Mouse (Mus musculus) heart, embryonic 13.5 days (tissue): ENCODE measurements around the gene Ednrb. TPM values are rescaled to one million over a fixed set of nuclear protein-coding genes. Genes with fewer than 3 reads are reported as not detected.
A peak's percentile ranks its signal among the peaks of the same experiment; 100 is the strongest.

Source experiments
- ATAC-seq: fragments of 200-750 bp; cut with Nextera tagmentation; 2 replicates; pipeline ENCODE4 v1.8.0; 2017; ENCODE audit warnings: moderate TSS enrichment; ENCODE audit not compliant: insufficient number of reproducible peaks, low FRiP score, low TSS enrichment; ENCODE audit errors: extremely low read depth
- H3K27ac ChIP-seq: fragments of 300-500 bp; sonication (generic); replicated peaks from 2 replicates; pipeline ENCODE4 v1.5.1; 2015; ENCODE audit warnings: moderate library complexity, mild to moderate bottlenecking, inconsistent platforms
- H3K27me3 ChIP-seq: fragments of 300-500 bp; sonication (generic); replicated peaks from 2 replicates; pipeline ENCODE4 v1.6.1; 2015; ENCODE audit warnings: mild to moderate bottlenecking, inconsistent platforms
- H3K36me3 ChIP-seq: fragments of 300-500 bp; sonication (generic); 2 replicates; pipeline ENCODE4 v1.6.1; 2015; ENCODE audit warnings: mild to moderate bottlenecking, inconsistent platforms
- H3K4me1 ChIP-seq: fragments of 300-500 bp; sonication (generic); 2 replicates; pipeline ENCODE4 v1.6.1; 2015; ENCODE audit warnings: inconsistent platforms
- H3K4me2 ChIP-seq: fragments of 300-500 bp; sonication (generic); 2 replicates; pipeline ENCODE4 v1.6.1; 2015; ENCODE audit warnings: inconsistent platforms, mild to moderate bottlenecking, moderate library complexity
- H3K4me3 ChIP-seq: fragments of 300-500 bp; sonication (generic); 2 replicates; pipeline ENCODE4 v1.5.1; 2015; ENCODE audit warnings: moderate library complexity, mild to moderate bottlenecking, inconsistent platforms
- H3K9ac ChIP-seq: fragments of 300-500 bp; sonication (generic); 2 replicates; pipeline ENCODE4 v1.6.1; 2015; ENCODE audit warnings: inconsistent platforms, mild to moderate bottlenecking, moderate library complexity
- H3K9me3 ChIP-seq: fragments of 300-500 bp; sonication (generic); 2 replicates; pipeline ENCODE4 v1.6.1; 2016; ENCODE audit warnings: inconsistent platforms
- WGBS: fragments of 180-500 bp; shearing (Covaris S2); methylation state at CpG from one replicate; pipeline ENCODE4 v1.1.7; 2015; ENCODE audit warnings: mixed read lengths; 5-methylcytosine and 5-hydroxymethylcytosine counted together
- polyA plus RNA-seq: library from polyadenylated mRNA; unstranded; fragments of >200 nt; fragmentation: Nextera tagmentation; extraction: Ambion mirVana; gene quantifications from 2 replicates; pipeline ENCODE4 v1.2.1, GENCODE M21; 2015

The Ednrb gene
- polyA plus RNA-seq, 1 experiment from 2014 or later = 102 TPM

DNA sequence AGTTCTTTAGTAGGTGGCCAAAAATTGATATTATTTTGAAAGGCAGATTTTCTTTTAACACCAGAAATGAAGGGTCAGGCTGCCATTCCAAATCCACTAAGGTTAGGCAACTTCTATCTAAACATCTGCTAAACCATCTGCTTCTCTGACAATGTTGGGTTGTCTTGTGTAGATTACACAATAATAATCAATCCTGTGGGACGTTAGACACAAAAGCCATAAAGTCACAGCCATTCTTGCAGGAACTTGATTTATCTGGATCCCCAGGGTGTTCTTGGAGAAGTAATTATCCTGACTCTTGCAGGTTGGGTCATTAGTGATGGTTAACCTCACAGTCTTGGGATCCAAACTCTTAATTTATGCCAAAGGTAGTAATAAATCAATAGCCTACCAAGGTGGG is 21.6 kb downstream of the Ednrb start:
- 67% methylated on average over 1 of the region's 1 CpGs for WGBS
- ATAC-seq = no peak

DNA sequence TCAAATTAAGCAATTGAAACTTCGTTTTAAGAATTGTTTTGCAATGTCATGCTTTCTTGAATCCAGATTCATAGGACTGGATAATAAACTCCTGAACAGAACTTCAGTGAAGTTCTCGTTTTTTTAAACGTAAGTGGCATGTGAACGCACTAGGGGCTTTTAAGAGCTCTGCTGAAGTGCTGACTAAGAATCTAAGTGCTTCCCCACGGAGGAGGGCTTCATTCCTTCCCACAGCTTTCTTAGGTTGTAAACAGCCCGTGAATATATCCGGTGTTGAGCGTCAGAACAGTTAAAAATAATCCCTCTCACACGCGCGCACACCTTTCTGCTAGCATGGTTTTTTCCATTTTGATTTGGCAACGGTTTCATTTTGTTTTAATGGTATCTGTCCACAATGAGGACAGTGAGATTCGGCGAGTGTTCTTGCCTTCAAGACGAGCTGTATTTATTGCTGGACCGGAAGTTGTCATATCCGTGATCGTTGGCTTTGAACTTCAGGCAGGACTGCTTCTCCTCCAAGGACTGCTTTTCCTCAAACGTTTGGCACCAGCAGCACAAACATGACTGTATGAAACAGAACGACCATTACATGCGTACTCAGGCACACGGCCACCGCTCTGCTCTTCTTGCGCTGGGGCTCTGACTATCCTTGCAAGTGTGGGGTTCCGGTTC is 27.4 kb downstream of the Ednrb start:
- H3K27ac ChIP-seq = peak overlapping the region; percentile 39
- no peak overlapping the region for H3K4me3 ChIP-seq
- H3K9ac ChIP-seq = 0 out of 2 replicates have a peak overlapping the region, but pooled peaks have one; percentile 14
- WGBS = 63% methylated on average over 25 of the region's 25 CpGs
- peaks cover 15% of the 10 kb centered on the region; the same call in 1 of the 2 replicates for H3K4me1 ChIP-seq
- no peaks in the 10 kb centered on the region for H3K27me3 ChIP-seq
- H3K36me3 ChIP-seq = 0 out of 2 replicates have a peak, but pooled peaks cover 10% of the 10 kb centered on the region
- ATAC-seq = no peak
- H3K9me3 ChIP-seq = no peaks in the 10 kb centered on the region
- H3K4me2 ChIP-seq = peak overlapping the region; percentile 40

More for the DNA sequence above, 21.6 kb downstream of the Ednrb start:
- H3K9ac ChIP-seq = no peak overlapping the region
- H3K4me3 ChIP-seq = no peak overlapping the region
- no peak overlapping the region for H3K4me2 ChIP-seq
- 0 out of 2 replicates have a peak, but pooled peaks cover 14% of the 10 kb centered on the region for H3K36me3 ChIP-seq
- no peaks in the 10 kb centered on the region for H3K27me3 ChIP-seq
- no peak overlapping the region for H3K27ac ChIP-seq
- no peaks in the 10 kb centered on the region for H3K9me3 ChIP-seq
- no peaks in the 10 kb centered on the region for H3K4me1 ChIP-seq

DNA sequence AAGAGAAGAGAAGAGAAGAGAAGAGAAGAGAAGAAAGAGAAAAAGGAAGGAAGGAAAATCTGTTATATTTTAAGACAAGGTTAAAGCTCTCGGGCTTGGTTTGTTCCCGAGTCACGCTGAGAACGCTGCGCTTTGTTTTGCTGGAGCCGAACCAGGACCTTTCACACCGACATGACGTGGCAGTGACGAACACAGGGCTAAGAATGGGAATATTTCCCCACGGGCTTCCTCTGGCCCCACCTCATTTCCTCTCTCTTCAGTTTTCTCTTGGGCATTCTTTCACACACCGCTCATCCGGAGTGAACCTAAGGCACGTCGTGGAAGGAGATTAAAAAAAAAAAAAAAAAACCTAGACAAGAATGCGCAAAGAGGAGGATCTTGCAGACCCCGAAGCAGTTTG is 28.7 kb downstream of the Ednrb start:
- Histone ChIP-seq H3K27ac (peak overlapping the region; percentile 54; the same call in 1 of the 2 replicates), H3K27me3 (no peaks in the 10 kb centered on the region), H3K4me1 (peaks cover 15% of the 10 kb centered on the region; the same call in 1 of the 2 replicates), H3K36me3 (0 out of 2 replicates have a peak, but pooled peaks cover 3% of the 10 kb centered on the region), H3K9me3 (no peaks in the 10 kb centered on the region), H3K4me3 (no peak overlapping the region), H3K9ac (no peak overlapping the region), H3K4me2 (peak overlapping the region; percentile 27; the same call in 1 of the 2 replicates)
- ATAC-seq = no peak
- 52% methylated on average over 16 of the region's 16 CpGs for WGBS

DNA sequence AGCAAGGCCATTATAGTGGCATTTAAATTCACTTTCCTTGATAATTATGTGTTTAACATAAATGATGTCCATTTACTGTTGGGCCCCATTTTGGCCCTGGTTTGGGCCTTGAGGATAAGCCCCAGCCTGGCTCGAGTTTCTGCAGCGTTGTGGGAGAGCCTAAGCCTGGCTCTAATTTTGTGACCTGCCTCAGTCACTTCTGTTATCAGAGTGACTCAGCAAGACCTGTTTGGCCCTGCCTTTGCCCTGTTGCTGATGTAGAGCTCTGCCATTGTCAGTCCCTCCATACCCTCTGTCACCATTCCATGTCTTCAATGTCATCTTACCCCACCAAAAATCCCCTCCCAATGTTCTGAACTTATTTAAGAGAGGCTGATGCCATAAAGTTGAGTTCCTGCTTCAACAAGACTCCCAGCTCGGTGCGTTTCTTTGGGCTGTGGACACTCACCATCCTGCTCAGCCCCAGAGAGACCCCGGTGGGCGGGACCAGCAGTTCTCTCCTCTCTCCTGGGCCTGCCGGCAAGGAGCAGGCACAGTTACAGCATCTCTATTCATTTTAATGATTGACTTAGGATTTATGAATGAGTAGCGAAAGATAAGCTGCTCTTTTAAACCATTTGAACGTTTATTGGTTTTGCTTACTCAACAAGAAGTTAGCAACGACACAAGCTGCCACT is 30.0 kb downstream of the Ednrb start:
- H3K27ac ChIP-seq = peak overlapping the region; percentile 16; the same call in 1 of the 2 replicates
- 52% methylated on average over 10 of the region's 10 CpGs for WGBS

DNA sequence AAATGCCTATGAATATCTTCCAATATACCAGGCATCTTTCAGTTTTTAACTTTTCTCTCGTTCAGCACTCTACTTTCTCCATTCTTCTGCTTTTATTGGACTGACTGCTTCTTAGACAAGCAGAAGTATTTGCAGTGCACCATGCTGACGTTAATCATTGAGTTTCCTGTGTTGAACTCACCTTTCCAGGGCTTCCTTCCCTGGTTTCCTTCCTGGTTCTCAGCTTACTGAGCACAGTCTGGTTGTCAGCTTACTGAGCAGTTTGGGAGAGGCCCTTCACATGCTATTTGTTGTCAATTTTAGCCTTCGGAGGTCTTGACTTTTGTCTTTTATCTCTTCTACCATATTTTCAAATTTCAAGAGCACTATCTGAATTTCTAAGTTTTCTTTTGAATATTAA is 31.0 kb downstream of the Ednrb start:
- no peak overlapping the region for H3K27ac ChIP-seq
- H3K4me2 ChIP-seq = no peak overlapping the region
- no peaks in the 10 kb centered on the region for H3K36me3 ChIP-seq
- no peaks in the 10 kb centered on the region for H3K9me3 ChIP-seq
- H3K4me3 ChIP-seq = no peak overlapping the region
- no peak for ATAC-seq
- WGBS = 58% methylated on average over 3 of the region's 3 CpGs
- H3K27me3 ChIP-seq = no peaks in the 10 kb centered on the region
- H3K4me1 ChIP-seq = peaks cover 15% of the 10 kb centered on the region; the same call in 1 of the 2 replicates
- no peak overlapping the region for H3K9ac ChIP-seq

More for the DNA sequence above, 30.0 kb downstream of the Ednrb start:
- Histone ChIP-seq H3K9me3 (no peaks in the 10 kb centered on the region), H3K4me1 (peaks cover 15% of the 10 kb centered on the region; the same call in 1 of the 2 replicates), H3K4me2 (no peak overlapping the region), H3K9ac (no peak overlapping the region), H3K36me3 (no peaks in the 10 kb centered on the region), H3K4me3 (no peak overlapping the region), H3K27me3 (no peaks in the 10 kb centered on the region)
- ATAC-seq = no peak

DNA sequence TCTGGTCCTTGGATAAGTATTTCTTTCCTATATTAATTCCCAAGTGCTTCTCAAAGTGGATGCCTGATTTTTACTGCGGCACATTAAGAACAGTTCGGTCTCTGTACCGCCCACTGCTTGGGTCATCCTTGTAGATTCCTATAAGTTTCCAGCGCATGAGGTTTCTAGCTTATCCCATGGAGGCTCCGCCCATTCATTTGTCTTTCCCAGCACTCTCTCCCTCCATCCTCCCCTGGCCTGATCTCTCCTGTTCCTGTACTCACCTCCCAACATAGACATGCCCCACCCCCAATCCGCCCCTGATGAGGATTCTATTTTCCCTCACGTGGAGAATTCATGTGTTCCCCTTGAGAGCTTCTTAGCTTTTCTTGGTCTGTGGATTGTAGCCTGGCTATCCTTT is 32.9 kb downstream of the Ednrb start:
- Histone ChIP-seq H3K27ac (no peak overlapping the region), H3K36me3 (no peaks in the 10 kb centered on the region), H3K4me1 (peaks cover 7% of the 10 kb centered on the region; the same call in 1 of the 2 replicates), H3K9ac (no peak overlapping the region), H3K9me3 (no peaks in the 10 kb centered on the region), H3K4me2 (no peak overlapping the region), H3K27me3 (no peaks in the 10 kb centered on the region), H3K4me3 (no peak overlapping the region)
- WGBS = 83% methylated on average over 7 of the region's 7 CpGs
- no peak; the same call in 1 of the 2 replicates for ATAC-seq

DNA sequence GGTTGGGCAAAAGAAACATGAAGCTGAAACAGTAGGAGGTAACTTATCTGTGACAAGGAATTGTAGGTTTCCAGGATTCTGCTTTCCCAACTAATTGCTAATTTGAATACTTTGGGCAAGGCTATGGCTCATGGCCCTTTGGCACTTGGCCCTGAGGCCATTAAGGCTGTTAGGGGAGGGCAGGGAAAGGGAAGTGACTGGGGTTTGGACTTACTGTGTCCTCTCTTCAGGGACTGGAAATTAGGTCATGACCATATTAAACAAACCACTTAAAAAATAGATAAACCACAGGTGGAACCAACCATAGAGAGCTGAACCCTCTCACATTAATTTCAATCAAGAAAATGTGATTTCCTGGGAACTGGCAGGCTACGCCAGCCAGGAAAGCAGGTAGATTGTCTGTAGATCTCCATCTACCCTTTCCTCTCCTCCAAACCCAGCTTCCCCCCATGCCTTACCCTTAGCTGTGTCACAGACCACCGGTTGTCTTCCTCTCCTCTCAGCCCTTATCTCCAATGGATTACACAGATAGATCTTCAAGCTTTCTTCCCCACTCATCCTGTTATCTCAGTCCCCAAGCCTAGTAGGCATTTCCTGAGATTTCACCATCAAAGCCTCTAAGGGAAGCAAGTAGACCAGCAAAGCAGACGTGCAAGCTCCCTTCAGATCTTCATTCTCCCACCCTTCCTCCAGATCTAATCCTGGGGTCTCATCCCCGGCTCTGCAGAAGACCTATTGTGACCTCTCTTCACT is 40.1 kb downstream of the Ednrb start:
- Histone ChIP-seq H3K36me3 (no peaks in the 10 kb centered on the region), H3K27ac (no peak overlapping the region), H3K9me3 (no peaks in the 10 kb centered on the region), H3K27me3 (no peaks in the 10 kb centered on the region), H3K4me3 (no peak overlapping the region), H3K4me1 (no peaks in the 10 kb centered on the region), H3K4me2 (no peak overlapping the region), H3K9ac (no peak overlapping the region)
- no peak for ATAC-seq
- 35% methylated on average over 4 of the region's 4 CpGs for WGBS

DNA sequence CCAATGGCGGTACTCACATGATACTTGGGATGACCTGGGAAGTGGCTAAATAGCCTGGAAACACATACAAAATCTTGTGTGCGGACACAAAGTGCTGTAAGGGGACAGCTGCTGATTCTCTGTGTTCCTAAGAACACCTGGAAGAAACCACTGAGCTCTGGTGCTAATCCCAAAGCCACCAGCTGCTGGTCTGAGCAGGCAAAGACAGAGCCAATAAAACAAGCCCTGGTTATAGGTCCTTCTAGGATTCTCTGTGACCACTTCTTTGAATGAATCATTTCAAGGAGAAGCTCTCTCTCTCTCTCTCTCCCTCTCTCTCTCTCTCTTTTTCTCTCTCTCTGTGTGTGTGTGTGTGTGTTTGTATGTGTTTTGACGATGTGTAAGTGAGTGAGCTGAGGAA is 47.1 kb downstream of the Ednrb start:
- no peaks in the 10 kb centered on the region for H3K27me3 ChIP-seq
- H3K4me2 ChIP-seq = no peak overlapping the region
- peaks cover 9% of the 10 kb centered on the region for H3K4me1 ChIP-seq
- H3K9me3 ChIP-seq = no peaks in the 10 kb centered on the region
- ATAC-seq = no peak
- no peak overlapping the region for H3K27ac ChIP-seq
- 78% methylated on average over 3 of the region's 3 CpGs for WGBS
- H3K4me3 ChIP-seq = no peak overlapping the region
- H3K9ac ChIP-seq = no peak overlapping the region
- no peaks in the 10 kb centered on the region for H3K36me3 ChIP-seq

DNA sequence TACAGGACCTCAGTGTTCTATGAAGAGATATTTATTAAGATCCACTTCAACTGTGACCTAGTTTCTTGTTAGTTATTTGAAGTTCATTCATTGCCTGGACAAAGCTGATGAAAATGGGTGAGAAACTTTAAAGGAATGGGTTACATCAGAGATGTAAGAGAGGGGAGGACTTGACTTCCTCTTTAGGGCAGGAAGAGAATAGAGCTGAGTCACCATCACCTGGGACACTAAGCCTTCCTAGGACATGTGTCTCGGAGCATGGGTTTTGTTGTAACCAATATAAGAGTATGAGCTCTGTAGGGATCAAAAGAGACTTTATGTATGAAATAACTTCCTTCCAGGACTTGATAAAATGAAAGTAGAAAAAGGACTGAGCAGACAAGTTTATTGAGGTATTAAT is 48.6 kb downstream of the Ednrb start:
- 73% methylated on average over 1 of the region's 1 CpGs for WGBS
- H3K27me3 ChIP-seq = no peaks in the 10 kb centered on the region
- no peaks in the 10 kb centered on the region for H3K9me3 ChIP-seq
- no peak overlapping the region for H3K9ac ChIP-seq
- no peak for ATAC-seq
- no peak overlapping the region for H3K4me3 ChIP-seq
- no peak overlapping the region for H3K27ac ChIP-seq
- H3K4me1 ChIP-seq = peaks cover 9% of the 10 kb centered on the region
- no peak overlapping the region for H3K4me2 ChIP-seq
- H3K36me3 ChIP-seq = no peaks in the 10 kb centered on the region

DNA sequence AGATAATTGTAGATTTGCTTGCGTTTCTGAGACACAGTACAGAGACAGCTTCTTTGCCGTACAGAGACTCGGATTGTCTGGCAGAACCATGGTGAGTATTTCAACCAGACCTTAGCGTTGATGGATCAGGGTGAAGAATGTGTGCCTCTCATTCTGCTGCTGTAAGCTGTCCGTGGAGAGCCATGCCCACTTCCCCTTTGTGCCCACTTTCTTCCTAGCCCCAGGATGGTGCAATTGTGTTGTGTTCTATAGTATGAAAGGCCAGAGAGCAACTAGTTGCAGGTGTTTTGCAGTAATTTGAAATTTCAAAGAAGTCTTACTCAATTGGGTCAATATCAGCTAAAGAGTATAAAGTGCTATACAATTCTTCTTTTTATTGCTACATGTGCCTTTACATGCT is 50.8 kb downstream of the Ednrb start:
- no peaks in the 10 kb centered on the region for H3K36me3 ChIP-seq
- 58% methylated on average over 5 of the region's 5 CpGs for WGBS
- no peak overlapping the region for H3K27ac ChIP-seq
- H3K9me3 ChIP-seq = no peaks in the 10 kb centered on the region
- peaks cover 9% of the 10 kb centered on the region for H3K4me1 ChIP-seq
- H3K9ac ChIP-seq = no peak overlapping the region
- no peak overlapping the region for H3K4me3 ChIP-seq
- H3K27me3 ChIP-seq = no peaks in the 10 kb centered on the region
- H3K4me2 ChIP-seq = no peak overlapping the region
- no peak; the same call in 1 of the 2 replicates for ATAC-seq

DNA sequence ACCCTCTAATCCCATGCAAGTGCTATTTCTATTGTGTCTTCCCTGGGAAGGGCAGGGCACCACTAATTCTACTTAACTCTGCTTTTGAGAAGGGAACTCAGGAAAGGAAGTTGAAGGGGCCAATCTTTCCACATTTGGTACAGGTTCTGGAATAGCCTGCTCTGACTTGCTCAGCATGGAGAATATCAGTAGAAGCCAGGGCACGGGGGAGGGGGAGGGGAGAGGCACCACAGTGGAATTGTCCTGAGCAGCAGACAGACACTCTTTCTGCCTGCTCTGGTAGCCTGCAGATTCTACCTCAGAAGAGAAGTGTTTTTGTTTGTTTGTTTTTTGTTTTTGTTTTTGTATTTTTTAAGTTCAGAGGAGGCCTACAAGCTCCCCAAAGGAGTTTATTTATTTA is 51.5 kb downstream of the Ednrb start:
- H3K9ac ChIP-seq = no peak overlapping the region

More for the DNA sequence above, 51.5 kb downstream of the Ednrb start:
- Histone ChIP-seq H3K4me1 (peaks cover 9% of the 10 kb centered on the region), H3K9me3 (no peaks in the 10 kb centered on the region), H3K4me3 (no peak overlapping the region), H3K27ac (no peak overlapping the region), H3K36me3 (no peaks in the 10 kb centered on the region), H3K27me3 (no peaks in the 10 kb centered on the region), H3K4me2 (no peak overlapping the region)
- ATAC-seq = no peak
- 15% methylated on average over 1 of the region's 1 CpGs for WGBS
